Mouse (Mus musculus): ENCODE data around the gene Krtcap3.
A peak's percentile ranks its signal among the peaks of the same experiment; 100 is the strongest.
"Not testable (repeated sequence)": the region's sequence is repeated elsewhere in the genome, so short reads cannot be mapped to it uniquely, and the experiment has no call there.

The Krtcap3 gene

GRCm38 (mm10) chr5:31251541-31252101 is at the start of gene Krtcap3:
Gene Krtcap3 (plus strand): TSS chr5:31251691.
- DNase-seq, result peak; percentile 76 to 88

GRCm38 (mm10) chr5:31201742-31202590 is 49.5 kb upstream of the Krtcap3 start, which contains the start of gene Zfp513:
Gene Zfp513 (minus strand): TSS chr5:31202303.
- DNase-seq, result peak; percentile 95 to 99

GRCm38 (mm10) chr5:31202933-31203332 is 48.6 kb upstream of the Krtcap3 start:
- no peak for DNase-seq

GRCm38 (mm10) chr5:31203866-31204265 is 47.6 kb upstream of the Krtcap3 start:
- DNase-seq, result no peak

GRCm38 (mm10) chr5:31204421-31204820 is 47.1 kb upstream of the Krtcap3 start:
- DNase-seq, result no peak

- DNase-seq, result not testable (repeated sequence)
These were observed 34.9 kb upstream of the Krtcap3 start for GRCm38 (mm10) chr5:31216554-31216953.

GRCm38 (mm10) chr5:31218294-31218693 is 33.2 kb upstream of the Krtcap3 start:
- DNase-seq, result peak in 1 of 2 experiments; percentile 27

- DNase-seq, result peak in 1 of 2 experiments; percentile 53
These were observed 32.4 kb upstream of the Krtcap3 start for GRCm38 (mm10) chr5:31219070-31219469.

GRCm38 (mm10) chr5:31219474-31219873 is 32.0 kb upstream of the Krtcap3 start:
- no peak for DNase-seq

- DNase-seq, result peak; percentile 26 to 60
These were observed 31.5 kb upstream of the Krtcap3 start for GRCm38 (mm10) chr5:31219911-31220447.

- DNase-seq, result peak; percentile 96 to 99
These were observed 30.8 kb upstream of the Krtcap3 start, which contains the start of gene Ppm1g for GRCm38 (mm10) chr5:31220448-31221303. Gene Ppm1g (minus strand): TSS chr5:31220687.

- peak; percentile 40 to 62 for DNase-seq
These were observed 30.1 kb upstream of the Krtcap3 start for GRCm38 (mm10) chr5:31221304-31221945.

GRCm38 (mm10) chr5:31222696-31223095 is 28.8 kb upstream of the Krtcap3 start:
- DNase-seq, result no peak

- DNase-seq, result no peak
These were observed 24.9 kb upstream of the Krtcap3 start for GRCm38 (mm10) chr5:31226641-31227040.

GRCm38 (mm10) chr5:31240637-31241521 is 10.6 kb upstream of the Krtcap3 start, which contains the start of the genes Nrbp1 and Gm9970:
Gene Nrbp1 (plus strand): TSS chr5:31240864.
Gene Gm9970 (minus strand): TSS chr5:31241232.
- peak; percentile 98 for DNase-seq

GRCm38 (mm10) chr5:31241522-31242034 is 9.9 kb upstream of the Krtcap3 start:
- no peak for DNase-seq

- DNase-seq, result no peak
These were observed 9.3 kb upstream of the Krtcap3 start for GRCm38 (mm10) chr5:31242191-31242590.

GRCm38 (mm10) chr5:31250716-31251115 is 775 bp upstream of the Krtcap3 start:
- no peak for DNase-seq

GRCm38 (mm10) chr5:31252151-31252550 is 660 bp downstream of the Krtcap3 start:
- no peak for DNase-seq

GRCm38 (mm10) chr5:31252795-31253545 is 1.5 kb downstream of the Krtcap3 start:
- DNase-seq, result peak in 1 of 2 experiments; percentile 15
